Mouse (Mus musculus) frontal cortex, postnatal 25 days (tissue): ENCODE data around the gene Mroh8.
"Not testable (repeated sequence)": the region's sequence is repeated elsewhere in the genome, so short reads cannot be mapped to it uniquely, and the experiment has no call there.

Source experiments
- DNase-seq, 2 experiments: peaks; one replicate each; pipeline ENCODE4 v3.0.0; 2022; ENCODE audit warnings: low spot score in 2 of 2

The Mroh8 gene

DNA sequence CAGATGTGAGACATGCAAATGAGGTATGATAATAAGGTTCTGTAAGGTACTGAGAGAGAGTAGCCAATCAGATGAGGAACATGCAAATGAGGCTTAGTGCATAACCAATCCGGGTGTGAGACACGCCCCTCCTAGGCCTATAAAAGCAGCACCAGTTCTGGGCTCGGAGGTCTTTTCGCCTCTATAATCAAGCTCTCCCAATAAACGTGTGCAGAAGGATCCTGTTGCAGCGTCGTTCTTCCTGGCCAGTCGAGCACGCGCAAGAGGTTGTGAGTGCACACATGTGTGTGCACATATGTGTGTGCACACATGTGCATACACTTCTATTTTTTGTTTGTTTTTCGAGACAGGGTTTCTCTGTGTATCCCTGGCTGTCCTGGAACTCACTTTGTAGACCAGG is 80.9 kb downstream of the Mroh8 start:
- DNase-seq: not testable (repeated sequence)

DNA sequence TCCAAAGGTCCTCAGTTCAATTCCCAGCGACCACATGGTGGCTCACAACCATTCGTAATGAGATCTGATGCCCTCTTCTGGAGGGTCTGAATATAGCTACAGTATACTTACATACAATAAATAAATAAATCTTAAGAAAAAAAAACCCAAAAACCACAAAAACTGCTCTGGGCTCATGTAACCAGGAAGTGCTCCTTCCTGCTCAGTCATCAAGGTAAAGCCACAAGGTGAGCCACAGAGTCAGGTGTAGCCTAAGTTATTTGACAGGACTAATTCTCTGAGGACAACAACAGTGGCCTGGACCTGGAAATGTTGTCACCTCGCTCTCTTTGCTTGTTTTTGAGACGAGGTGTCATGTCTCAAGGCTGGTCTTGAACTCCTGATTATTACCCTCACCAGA is 88.7 kb downstream of the Mroh8 start:
- no peak for DNase-seq

DNA sequence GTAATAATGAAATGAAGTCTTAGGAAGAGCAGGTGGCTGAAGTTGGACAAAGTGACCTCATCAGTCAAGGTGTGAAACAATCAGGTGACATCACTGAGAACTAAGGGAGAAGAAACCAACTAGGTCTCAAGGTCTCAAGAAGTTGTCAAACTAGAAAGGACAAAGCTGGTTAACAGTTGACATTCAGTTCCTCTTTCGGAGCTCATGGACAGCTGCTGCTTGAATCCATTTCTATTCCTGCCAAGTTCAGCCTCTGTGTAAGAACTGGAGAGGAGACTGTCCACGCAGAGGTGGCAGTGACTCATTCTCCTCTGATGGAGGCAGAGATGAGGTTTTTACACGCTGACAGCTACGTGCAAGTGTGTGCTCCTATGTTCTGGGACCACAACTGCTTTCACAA is 92.1 kb downstream of the Mroh8 start:
- no peak for DNase-seq

DNA sequence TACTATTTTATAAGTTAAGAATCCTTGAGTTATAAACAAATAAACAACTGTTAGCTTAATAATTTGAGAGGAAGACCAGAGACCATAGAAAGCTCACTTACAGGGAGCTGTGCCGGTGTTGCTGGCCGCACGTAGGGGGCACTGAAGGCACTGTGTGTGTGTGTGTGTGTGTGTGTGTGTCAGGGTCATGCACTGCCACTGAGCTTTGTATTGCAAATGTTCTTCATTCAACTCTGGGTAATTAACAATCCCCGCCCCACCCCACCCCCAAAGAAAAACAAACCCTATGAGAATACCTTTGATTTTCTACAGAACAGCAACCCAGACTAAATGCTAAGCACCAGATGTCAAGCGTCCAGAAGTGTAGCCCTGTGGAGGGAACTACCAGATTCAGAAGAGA is 92.8 kb downstream of the Mroh8 start:
- DNase-seq: no peak

DNA sequence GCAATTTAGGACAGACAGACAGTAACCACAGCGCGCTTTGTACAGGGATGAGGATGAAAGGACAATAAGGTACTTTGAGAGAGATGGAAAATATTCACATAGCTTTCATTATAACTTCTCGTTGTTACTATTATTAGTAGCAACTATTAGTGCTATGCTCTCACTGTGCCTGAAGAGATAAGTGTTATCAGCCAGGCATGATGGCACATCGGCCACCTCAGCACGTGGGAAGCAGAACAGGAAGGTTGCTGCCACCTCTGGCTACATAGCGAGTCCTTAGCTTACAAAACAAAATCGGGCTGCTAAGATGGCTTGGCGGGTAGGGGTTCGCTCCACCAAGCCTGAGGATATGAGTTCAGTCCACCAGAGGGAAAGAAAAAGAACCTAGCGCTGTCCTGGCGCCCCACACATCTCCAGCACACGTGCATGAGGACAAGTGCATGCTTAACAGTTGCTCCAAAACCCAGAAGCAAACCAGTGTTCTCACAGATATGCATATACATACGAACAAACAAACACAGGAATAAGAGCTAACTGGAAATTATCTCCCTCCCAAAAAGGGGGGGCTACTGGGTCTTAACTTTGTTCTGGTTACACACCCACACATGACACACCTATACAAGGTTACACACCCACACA is 94.2 kb downstream of the Mroh8 start:
- DNase-seq: no peak

DNA sequence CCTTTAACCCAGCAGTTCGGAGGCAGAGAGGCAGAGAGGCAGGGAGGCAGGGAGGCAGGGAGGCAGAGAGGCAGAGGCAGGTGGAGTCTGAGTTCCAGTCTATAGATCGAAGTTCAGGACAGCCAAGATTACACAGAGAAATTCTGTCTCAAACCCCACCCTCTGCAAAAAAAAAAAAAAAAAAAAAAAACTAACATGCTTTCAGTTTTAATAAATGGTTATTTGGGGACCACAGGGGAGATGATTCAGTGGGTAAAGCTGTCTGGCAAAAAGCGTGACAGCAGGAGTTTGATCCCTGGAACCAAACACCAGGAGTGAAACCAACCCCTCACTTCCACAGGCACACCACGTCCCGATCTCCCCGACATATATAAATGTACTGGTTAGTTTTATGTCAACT is 101.2 kb downstream of the Mroh8 start:
- no peak for DNase-seq

DNA sequence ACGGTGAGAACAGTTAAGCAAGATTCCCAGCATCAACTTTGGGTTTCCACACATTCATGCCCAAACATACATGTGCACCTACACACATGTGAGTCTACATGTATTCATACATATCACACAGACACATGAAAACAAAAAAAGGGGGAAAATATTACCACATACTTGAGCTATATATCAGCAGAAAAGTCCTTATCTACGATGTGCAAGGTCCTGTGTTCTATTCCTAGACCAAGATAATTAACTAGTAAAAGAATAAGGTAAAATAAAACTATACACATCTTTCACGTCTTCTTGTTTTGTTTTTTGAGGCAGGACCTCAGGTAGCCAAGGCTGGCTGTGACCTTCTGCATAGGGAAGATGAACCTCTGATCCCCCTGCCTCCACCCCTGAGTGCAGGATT is 103.1 kb downstream of the Mroh8 start:
- DNase-seq: no peak

DNA sequence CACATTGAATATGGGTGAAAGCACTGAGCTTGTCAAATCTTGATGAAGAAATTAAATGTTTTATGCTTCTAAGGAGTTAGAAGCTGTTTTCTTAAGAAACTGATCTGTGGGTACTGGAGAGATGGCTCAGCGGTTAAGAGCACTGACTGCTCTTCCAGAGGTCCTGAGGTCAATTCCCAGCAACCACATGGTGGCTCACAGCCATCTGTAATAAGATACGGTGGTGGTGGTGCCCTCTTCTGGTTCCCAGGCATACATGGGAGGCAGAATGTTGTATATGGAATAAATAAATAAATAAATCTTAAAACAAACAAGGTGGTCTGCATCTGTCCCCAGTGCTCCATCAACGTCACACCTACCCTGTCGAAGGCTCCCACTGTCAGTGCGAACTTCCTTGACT is 104.9 kb downstream of the Mroh8 start:
- DNase-seq: no peak

DNA sequence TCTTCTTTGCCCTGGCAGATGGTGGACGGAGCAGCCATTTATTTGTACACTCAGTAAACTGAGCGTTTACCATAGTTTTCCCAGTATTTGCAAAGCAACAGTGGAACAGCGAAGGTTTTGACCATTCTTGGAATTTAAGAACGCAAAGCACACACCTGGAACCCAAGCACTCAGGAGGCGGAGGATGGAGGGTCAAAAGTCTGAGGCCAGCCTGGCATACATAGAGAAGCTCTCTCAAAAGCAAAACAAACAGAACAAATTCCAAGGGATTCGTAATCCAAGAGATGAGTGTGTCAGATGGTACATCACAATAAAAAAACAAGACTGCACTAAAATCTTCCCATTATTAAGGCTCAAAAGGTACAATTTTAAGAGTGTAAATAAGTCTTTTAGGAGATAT is 105.8 kb downstream of the Mroh8 start:
- no peak for DNase-seq

DNA sequence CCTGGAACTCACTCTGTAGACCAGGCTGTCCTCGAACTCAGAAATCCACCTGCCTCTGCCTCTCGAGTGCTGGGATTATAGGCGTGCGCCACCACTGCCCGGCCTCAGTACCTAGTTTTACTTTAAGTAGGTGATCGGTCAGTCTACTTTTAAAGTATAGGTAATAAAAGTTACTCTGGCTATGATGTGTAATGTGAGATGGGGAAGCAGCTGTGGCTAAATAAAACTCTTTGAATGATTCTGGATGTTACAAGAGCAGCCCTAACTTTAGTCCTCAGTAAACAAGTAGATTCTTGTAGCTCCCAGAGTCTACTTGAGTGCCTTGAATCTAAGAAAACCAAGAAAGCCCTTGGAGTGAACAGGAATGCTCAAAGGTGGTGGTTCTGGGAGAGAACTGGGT is 106.4 kb downstream of the Mroh8 start:
- DNase-seq: no peak

DNA sequence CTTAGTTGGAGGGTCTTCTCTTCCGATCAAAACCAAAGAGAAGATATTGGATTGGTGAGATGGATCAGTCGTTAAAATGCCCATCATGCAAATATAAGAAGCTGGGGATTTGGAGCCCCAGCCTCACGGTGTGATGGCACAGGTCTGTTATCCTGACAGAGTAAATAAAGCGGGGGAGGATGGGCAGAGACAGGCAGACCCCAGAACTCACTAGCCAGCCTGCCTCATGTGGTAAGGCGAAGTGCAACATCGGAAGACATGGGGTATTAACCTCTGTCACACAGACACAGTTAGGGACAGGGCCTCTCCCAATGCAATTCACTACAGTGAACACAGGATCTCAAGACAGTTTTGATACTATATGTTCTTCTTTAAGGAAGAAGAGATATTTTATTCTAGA is 108.7 kb downstream of the Mroh8 start:
- no peak for DNase-seq

DNA sequence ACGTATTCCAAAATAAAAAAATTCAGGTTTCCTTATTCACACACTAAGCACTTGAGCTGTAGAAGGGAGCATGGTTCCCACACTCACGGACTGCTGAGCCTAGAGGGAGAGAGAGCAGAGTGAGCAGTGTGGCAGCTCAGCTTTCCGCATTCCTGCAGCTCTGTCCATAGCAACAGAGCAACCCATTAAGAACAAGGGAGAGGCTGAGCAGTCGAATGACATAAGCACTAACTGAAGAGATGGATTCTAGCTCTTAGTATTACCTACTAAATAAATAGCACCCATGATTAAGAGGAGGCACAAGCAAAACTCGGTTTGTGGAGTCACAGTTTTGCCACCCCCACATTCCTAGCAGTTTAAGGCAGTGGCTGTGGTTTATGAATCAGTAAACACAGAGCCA is 109.2 kb downstream of the Mroh8 start:
- no peak for DNase-seq

DNA sequence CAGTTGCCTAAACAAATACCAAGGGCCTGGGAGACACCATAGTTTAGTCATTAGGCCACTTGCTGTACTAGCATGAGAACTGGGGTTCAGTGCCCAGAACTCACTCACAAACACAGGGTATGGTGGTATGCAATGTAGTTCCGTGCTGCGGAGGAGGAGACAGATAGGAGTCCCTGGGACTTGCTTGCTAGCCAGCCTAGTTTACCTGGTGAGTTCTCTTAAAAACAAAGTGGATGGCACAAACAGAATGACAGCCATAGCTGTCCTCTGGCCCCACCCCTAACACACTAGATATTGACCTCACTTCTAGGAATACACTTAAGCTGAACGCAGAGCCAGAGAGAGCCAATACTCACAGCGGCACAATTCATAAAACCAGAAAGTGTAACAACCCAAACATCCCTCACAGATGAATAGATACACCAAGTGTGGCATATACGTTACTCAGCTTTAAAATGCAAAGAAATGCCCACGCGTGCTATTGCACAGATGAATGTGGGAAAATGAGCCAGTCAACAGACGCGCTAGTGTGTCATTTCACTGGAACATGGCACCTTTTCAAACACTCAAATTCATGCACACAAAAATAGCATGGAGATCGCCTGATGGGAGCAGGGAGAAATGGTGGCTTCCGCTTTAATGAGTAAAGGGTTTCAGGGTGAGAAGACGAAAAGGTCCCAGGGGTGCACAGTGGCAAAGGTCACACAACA is 112.8 kb downstream of the Mroh8 start:
- DNase-seq: no peak

DNA sequence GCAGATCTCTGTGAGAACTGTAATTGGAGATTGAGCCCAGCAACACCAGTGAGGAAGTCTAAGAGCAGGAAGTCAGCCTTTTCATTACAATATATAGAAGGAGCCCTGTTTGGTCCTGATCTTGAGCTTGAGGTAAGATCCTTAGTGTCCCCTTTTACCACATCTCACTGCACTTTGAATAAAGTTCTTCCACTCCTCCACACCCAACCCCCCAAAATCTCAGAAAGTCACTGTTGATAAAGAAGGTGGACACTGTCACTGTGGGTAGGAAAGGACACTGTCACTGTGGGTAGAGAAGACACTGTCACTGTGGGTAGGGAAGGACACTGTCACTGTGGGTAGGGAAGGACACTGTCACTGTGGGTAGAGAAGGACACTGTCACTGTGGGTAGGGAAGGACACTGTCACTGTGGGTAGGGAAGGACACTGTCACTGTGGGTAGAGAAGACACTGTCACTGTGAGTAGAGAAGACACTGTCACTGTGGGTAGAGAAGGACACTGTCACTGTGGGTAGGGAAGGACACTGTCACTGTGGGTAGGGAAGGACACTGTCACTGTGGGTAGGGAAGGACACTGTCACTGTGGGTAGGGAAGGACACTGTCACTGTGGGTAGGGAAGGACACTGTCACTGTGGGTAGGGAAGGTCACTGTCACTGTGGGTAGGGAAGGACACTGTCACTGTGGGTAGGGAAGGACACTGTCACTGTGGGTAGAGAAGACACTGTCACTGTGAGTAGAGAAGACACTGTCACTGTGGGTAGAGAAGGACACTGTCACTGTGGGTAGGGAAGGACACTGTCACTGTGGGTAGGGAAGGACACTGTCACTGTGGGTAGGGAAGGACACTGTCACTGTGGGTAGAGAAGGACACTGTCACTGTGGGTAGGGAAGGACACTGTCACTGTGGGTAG is 113.8 kb downstream of the Mroh8 start:
- not testable (repeated sequence) for DNase-seq

DNA sequence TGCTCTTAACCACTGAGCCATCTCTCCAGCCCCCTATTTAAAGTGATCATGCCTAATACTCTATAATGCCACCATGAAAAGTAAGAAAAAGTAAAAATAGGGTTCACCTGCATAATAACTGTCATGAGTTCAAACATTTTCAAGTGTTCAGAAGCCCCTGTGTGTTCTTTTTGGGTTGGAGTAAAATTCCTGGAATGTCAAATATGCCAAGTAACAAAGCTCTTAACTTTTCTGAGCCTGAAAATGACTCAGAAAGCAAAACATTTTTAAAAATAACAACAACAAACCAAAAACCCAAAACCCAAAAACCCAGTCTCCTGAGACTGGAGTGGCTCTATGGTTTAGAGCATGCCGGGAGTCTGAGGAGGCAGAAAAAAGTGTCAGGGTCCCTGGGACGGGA is 115.2 kb downstream of the Mroh8 start:
- no peak for DNase-seq
